Mouse (Mus musculus): ENCODE measurements around the gene Cdhr1. TPM values are rescaled to one million over a fixed set of nuclear protein-coding genes. Genes with fewer than 3 reads are reported as not detected.

Gene Cdhr1
- polyA plus RNA-seq, 1 experiment from 2014 or later, result 1.7 TPM

- no peak overlapping the region for H3K4me3 ChIP-seq (replicated peaks; ENCODE audit: low read depth, low read length)
- no peak for ATAC-seq (replicated peaks; ENCODE audit: low FRiP score, low read depth)
- no peaks in the 10 kb centered on the region for H3K36me3 ChIP-seq (ENCODE audit: insufficient read depth, low read length)
- H3K4me2 ChIP-seq (ENCODE audit: low read length), result no peak overlapping the region
- no peak for DNase-seq (ENCODE audit: low spot score)
- no peaks in the 10 kb centered on the region for H3K9me3 ChIP-seq (replicated peaks; ENCODE audit: low read length)
- TF ChIP-seq CTCF (IDR thresholded peaks at IDR 0.05; ENCODE audit: low read depth), result no peak
- 0 out of 2 replicates have a peak, but pooled peaks cover 9% of the 10 kb centered on the region for H3K27me3 ChIP-seq (ENCODE audit: insufficient read depth, low read length)
- no peak overlapping the region for H3K27ac ChIP-seq
- H3K9ac ChIP-seq (ENCODE audit: low read depth, low read length), result no peak overlapping the region
- WGBS, result 82% methylated on average over 4 of the region's 4 CpGs
- H3K4me1 ChIP-seq (replicated peaks; ENCODE audit: insufficient read depth, low read length), result no peaks in the 10 kb centered on the region; the same call in 1 of the 2 replicates
Measured at GRCm38 (mm10) chr14:37095556-37095955, 2.6 kb downstream of the Cdhr1 start.

DNA sequence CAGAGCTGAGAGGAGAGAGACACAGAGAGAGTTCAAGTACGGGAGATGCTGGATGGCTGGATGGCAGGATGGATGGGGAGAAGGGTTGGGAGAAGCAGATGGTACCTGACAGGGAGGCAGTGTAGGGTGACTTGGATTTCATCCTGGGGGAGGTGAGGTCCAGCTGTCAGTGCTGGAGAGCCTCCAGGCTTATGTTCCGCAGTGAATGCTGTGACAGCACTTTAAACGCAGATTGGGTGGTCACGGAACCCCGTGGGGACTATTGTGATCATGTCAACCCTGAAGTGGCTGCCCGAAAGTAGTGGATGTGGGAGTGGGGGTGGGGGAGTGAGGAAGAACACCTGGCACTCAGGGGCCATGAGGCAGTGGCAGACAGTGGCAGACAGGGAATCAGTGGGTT lies 3.7 kb downstream of the Cdhr1 start:
- no peak for TF ChIP-seq CTCF (IDR thresholded peaks at IDR 0.05; ENCODE audit: low read depth)
- Histone ChIP-seq H3K9ac (ENCODE audit: low read depth, low read length) (no peak overlapping the region), H3K27me3 (ENCODE audit: insufficient read depth, low read length) (0 out of 2 replicates have a peak, but pooled peaks cover 9% of the 10 kb centered on the region), H3K36me3 (ENCODE audit: insufficient read depth, low read length) (no peaks in the 10 kb centered on the region), H3K4me3 (replicated peaks; ENCODE audit: low read depth, low read length) (no peak overlapping the region), H3K4me1 (replicated peaks; ENCODE audit: insufficient read depth, low read length) (no peaks in the 10 kb centered on the region; the same call in 1 of the 2 replicates), H3K4me2 (ENCODE audit: low read length) (no peak overlapping the region), H3K9me3 (replicated peaks; ENCODE audit: low read length) (no peaks in the 10 kb centered on the region), H3K27ac (no peak overlapping the region)
- 0 out of 2 replicates have a peak, but pooled peaks have one; percentile 21 for ATAC-seq (replicated peaks; ENCODE audit: low FRiP score, low read depth)
- 44% methylated on average over 6 of the region's 6 CpGs for WGBS
- DNase-seq (ENCODE audit: low spot score), result no peak

- Histone ChIP-seq H3K9me3 (replicated peaks; ENCODE audit: low read length) (no peaks in the 10 kb centered on the region), H3K4me1 (replicated peaks; ENCODE audit: insufficient read depth, low read length) (no peaks in the 10 kb centered on the region), H3K9ac (ENCODE audit: low read depth, low read length) (no peak overlapping the region), H3K4me3 (replicated peaks; ENCODE audit: low read depth, low read length) (no peak overlapping the region), H3K4me2 (ENCODE audit: low read length) (no peak overlapping the region), H3K36me3 (ENCODE audit: insufficient read depth, low read length) (no peaks in the 10 kb centered on the region), H3K27me3 (ENCODE audit: insufficient read depth, low read length) (no peaks in the 10 kb centered on the region), H3K27ac (no peak overlapping the region)
- 14% methylated on average over 4 of the region's 4 CpGs for WGBS
- no peak for TF ChIP-seq CTCF (IDR thresholded peaks at IDR 0.05; ENCODE audit: low read depth)
- peak; percentile 29 for DNase-seq (ENCODE audit: low spot score)
- no peak for ATAC-seq (replicated peaks; ENCODE audit: low FRiP score, low read depth)
Measured at GRCm38 (mm10) chr14:37083755-37084154, 14.4 kb downstream of the Cdhr1 start.

- WGBS, result 82% methylated on average over 1 of the region's 1 CpGs
- Histone ChIP-seq H3K4me2 (ENCODE audit: low read length) (no peak overlapping the region), H3K36me3 (ENCODE audit: insufficient read depth, low read length) (no peaks in the 10 kb centered on the region), H3K27ac (no peak overlapping the region), H3K4me1 (replicated peaks; ENCODE audit: insufficient read depth, low read length) (no peaks in the 10 kb centered on the region), H3K4me3 (replicated peaks; ENCODE audit: low read depth, low read length) (no peak overlapping the region), H3K9me3 (replicated peaks; ENCODE audit: low read length) (no peaks in the 10 kb centered on the region), H3K9ac (ENCODE audit: low read depth, low read length) (no peak overlapping the region), H3K27me3 (ENCODE audit: insufficient read depth, low read length) (no peaks in the 10 kb centered on the region)
- no peak for ATAC-seq (replicated peaks; ENCODE audit: low FRiP score, low read depth)
- DNase-seq (ENCODE audit: low spot score), result no peak
- no peak for TF ChIP-seq CTCF (IDR thresholded peaks at IDR 0.05; ENCODE audit: low read depth)
Measured at GRCm38 (mm10) chr14:37080724-37081123, 17.4 kb downstream of the Cdhr1 start.

GRCm38 (mm10) chr14:37068516-37068915 lies 29.6 kb downstream of the Cdhr1 start:
- no peaks in the 10 kb centered on the region for H3K36me3 ChIP-seq (ENCODE audit: insufficient read depth, low read length)
- no peaks in the 10 kb centered on the region for H3K27me3 ChIP-seq (ENCODE audit: insufficient read depth, low read length)
- DNase-seq (ENCODE audit: low spot score) (peak; percentile 77), ATAC-seq (replicated peaks; ENCODE audit: low FRiP score, low read depth) (no peak)
- 19% methylated on average over 9 of the region's 9 CpGs for WGBS
- no peak overlapping the region for H3K4me3 ChIP-seq (replicated peaks; ENCODE audit: low read depth, low read length)
- H3K4me2 ChIP-seq (ENCODE audit: low read length), result no peak overlapping the region
- H3K9me3 ChIP-seq (replicated peaks; ENCODE audit: low read length), result no peaks in the 10 kb centered on the region
- H3K9ac ChIP-seq (ENCODE audit: low read depth, low read length), result no peak overlapping the region
- H3K27ac ChIP-seq, result no peak overlapping the region
- TF ChIP-seq CTCF (IDR thresholded peaks at IDR 0.05; ENCODE audit: low read depth), result no peak
- no peaks in the 10 kb centered on the region for H3K4me1 ChIP-seq (replicated peaks; ENCODE audit: insufficient read depth, low read length)

GRCm38 (mm10) chr14:37067629-37068028 lies 30.5 kb downstream of the Cdhr1 start, which contains the start of gene Lrit2:
Gene Lrit2, plus strand, starts transcription at chr14:37067929.
- ATAC-seq (replicated peaks; ENCODE audit: low FRiP score, low read depth) (no peak), DNase-seq (ENCODE audit: low spot score) (no peak)
- 77% methylated on average over 5 of the region's 5 CpGs for WGBS
- no peak within 1 kb of the TSS for H3K27ac ChIP-seq
- H3K27me3 ChIP-seq (ENCODE audit: insufficient read depth, low read length), result no peaks in the 10 kb centered on the region
- TF ChIP-seq CTCF (IDR thresholded peaks at IDR 0.05; ENCODE audit: low read depth), result no peak
- H3K4me1 ChIP-seq (replicated peaks; ENCODE audit: insufficient read depth, low read length), result no peaks in the 10 kb centered on the region
- H3K9ac ChIP-seq (ENCODE audit: low read depth, low read length), result no peak within 1 kb of the TSS
- no peak within 1 kb of the TSS for H3K4me2 ChIP-seq (ENCODE audit: low read length)
- no peaks in the 10 kb centered on the region for H3K36me3 ChIP-seq (ENCODE audit: insufficient read depth, low read length)
- no peaks in the 10 kb centered on the region for H3K9me3 ChIP-seq (replicated peaks; ENCODE audit: low read length)
- H3K4me3 ChIP-seq (replicated peaks; ENCODE audit: low read depth, low read length), result no peak within 1 kb of the TSS

GRCm38 (mm10) chr14:37066636-37067035 lies 31.5 kb downstream of the Cdhr1 start:
- no peaks in the 10 kb centered on the region for H3K4me1 ChIP-seq (replicated peaks; ENCODE audit: insufficient read depth, low read length)
- 53% methylated on average over 2 of the region's 2 CpGs for WGBS
- H3K36me3 ChIP-seq (ENCODE audit: insufficient read depth, low read length), result no peaks in the 10 kb centered on the region
- ATAC-seq (replicated peaks; ENCODE audit: low FRiP score, low read depth), result no peak
- DNase-seq (ENCODE audit: low spot score), result no peak
- no peak overlapping the region for H3K4me3 ChIP-seq (replicated peaks; ENCODE audit: low read depth, low read length)
- H3K27ac ChIP-seq, result no peak overlapping the region
- no peak overlapping the region for H3K9ac ChIP-seq (ENCODE audit: low read depth, low read length)
- no peaks in the 10 kb centered on the region for H3K27me3 ChIP-seq (ENCODE audit: insufficient read depth, low read length)
- no peak overlapping the region for H3K4me2 ChIP-seq (ENCODE audit: low read length)
- no peaks in the 10 kb centered on the region for H3K9me3 ChIP-seq (replicated peaks; ENCODE audit: low read length)
- TF ChIP-seq CTCF (IDR thresholded peaks at IDR 0.05; ENCODE audit: low read depth), result no peak

All from kidney, postnatal 0 days (tissue).